Mouse (Mus musculus): ENCODE measurements around the gene Fam221a.

Gene Fam221a

DNA sequence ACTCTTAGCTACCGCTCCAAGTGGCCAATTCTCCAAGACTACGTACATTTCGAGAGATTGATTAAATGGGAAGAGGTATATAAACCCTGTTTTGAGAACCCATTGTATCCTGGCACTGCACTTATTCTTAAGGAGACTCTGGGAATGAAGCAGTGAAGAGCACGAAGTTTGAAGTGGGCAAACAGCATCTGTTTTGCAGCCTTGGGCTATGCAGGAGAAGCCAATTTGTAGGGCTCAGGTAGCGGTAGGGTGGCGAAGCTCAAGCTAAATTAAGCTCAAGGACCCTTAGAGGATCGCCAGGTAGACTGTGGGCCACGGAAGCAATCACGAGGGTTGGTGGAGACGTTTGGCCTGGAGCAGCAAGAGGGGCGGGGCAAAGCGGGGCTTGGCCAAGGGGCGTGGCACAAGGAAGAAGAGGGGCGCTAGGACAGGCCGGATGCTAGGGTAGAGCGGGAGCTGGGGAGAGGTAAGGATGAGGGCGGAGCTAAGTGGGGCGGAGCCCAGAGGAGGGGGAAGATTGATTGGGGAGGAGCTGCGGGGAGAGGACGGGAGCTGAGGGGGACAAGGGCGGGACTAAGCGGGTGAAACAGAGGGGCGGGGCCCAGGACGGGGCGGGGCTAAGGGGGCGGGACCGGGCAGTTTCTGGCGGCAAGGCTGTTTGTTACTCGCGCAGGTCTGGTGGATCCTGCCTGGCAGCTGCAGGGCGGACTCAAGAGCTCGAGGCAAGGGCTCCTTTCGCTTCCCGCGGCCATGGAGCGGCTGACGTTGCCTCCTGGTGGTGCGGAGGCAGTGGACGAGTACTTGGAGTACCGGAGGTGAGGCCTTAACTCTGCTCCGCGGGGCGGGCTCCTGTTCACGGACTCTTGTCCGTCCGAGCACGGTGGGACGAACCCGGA is at the start of gene Fam221a:
Gene Fam221a (plus strand): TSS at position 581 of the 896 bp plus-strand sequence.
- DNase-seq (ENCODE audit: low read depth, low spot score): peak; percentile 96

DNA sequence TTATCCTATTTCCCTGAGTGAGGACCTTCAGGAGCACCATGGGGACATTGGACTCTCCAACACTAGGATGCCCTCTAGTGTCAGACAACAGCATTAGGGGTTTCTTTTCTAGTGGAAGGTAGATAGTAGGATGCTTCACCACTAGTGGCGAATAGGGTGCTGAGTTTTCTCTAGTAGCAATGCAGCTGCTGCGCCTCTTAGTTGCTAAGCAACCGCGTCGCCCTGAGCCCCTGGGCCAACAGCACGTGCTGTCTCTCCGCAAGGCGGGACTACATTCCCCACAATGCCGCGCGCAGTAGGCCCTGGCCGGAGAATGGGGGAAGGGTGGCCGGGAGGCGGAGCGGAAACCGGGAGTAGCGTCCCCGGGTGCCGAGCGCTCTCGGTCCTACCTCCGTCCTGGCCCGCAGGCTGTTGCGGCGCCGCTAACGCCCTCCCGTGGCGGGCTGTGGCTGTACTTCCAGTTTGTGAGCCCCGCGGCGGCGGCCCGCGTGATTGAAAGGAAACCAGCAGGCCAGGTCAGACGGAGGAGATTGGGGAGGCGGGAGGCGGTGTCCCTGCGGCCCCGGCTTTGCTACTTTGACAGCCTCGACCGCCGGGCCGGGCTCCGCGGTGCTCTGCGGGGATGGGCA is 48.5 kb upstream of the Fam221a start, which contains the start of gene Ccdc126:
Gene Ccdc126 (plus strand): TSS at position 309 of the 629 bp plus-strand sequence.
- DNase-seq (ENCODE audit: low read depth, low spot score): peak; percentile 99

DNA sequence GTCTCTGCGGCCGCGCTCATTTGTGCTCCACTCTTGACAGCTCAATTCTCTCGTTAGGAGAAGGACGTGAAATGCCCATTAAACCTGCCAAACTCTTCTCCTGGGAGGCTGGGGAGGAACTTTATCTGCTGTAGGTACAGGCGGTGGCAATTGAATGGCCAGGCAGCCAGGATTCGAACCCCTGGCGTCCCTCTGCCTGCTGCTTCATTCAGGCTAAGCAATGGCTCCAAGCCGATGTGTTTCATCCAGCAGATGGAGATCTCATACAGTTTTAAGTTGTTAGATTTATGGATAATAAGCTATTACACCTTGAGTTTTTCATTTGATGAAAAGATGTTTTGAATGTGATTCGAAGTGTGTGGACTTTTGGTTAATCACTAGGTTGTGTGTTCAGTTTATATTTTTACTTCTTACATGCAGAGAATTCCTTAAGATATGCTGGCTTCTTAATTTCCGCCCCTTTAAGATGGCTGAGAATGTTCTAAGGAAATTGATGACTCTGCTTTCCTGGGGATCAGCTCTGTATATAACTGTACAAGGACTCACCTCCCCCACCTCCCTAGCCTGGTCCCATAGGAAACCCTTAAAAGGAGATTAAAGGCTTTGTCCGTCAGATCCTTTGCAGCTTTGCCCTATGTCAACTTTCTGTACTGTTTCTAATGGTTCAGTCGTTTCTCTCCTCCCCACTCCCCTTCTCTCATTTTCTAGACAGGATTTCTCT is 47.8 kb upstream of the Fam221a start:
- DNase-seq (ENCODE audit: low read depth, low spot score): peak; percentile 62

DNA sequence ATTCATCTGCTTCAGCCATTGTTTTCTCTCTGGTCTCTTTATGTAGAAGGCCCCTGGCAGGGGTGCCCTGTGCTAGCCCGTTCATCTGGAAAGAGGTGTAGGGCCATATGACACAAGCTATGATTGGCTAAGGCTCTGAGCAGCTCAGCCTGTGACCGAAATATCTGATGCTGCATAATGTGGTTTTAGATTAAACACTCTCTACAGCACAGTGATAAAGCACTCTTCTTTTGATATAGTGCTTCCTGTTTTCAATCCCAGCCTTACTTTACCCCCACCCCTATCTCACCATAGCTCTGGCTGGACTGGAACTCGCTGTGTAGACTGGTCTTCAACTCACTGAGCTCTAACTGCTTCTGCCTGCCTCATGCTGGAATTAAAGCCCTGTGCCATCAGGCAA is 46.2 kb upstream of the Fam221a start:
- DNase-seq (ENCODE audit: low read depth, low spot score): peak; percentile 52

DNA sequence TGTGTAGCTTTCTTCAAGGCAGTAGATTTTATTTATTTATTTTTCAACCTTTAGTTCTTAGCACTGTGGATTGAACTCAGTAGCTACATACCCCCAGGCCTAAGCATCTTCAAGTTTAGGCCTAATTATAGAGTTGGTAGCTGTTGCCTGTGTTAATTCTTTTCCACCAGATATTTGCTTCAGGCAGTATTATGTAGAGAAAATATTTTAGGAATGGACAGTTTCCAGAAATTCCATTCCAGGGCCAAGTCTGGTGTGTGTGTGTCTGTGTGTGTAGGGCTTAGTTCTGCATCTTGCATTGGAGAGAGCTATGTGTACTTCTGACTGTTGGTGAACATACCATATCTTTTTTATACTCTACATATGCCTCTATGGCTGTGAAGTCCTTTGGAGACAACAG is 45.5 kb upstream of the Fam221a start:
- DNase-seq (ENCODE audit: low read depth, low spot score): no peak

DNA sequence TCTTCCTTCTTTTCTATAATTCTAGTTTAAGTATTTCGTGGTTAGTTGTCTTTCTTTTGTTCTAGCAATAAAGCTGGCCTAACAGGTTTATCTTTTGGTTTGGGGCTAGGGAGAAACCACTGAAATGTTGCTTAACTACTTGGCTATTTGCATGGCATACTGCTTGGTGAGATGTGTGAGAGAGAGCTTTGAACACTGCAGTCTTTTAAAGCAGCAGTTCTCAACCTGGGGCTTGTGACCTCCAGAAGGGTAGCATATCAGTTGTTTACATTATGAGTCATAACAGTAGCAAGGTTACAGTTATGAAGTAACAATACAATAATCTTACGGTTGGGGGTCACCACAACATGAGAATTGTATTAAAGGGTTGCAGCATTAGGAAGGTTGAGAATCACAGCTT is 44.6 kb upstream of the Fam221a start:
- DNase-seq (ENCODE audit: low read depth, low spot score): peak; percentile 11

DNA sequence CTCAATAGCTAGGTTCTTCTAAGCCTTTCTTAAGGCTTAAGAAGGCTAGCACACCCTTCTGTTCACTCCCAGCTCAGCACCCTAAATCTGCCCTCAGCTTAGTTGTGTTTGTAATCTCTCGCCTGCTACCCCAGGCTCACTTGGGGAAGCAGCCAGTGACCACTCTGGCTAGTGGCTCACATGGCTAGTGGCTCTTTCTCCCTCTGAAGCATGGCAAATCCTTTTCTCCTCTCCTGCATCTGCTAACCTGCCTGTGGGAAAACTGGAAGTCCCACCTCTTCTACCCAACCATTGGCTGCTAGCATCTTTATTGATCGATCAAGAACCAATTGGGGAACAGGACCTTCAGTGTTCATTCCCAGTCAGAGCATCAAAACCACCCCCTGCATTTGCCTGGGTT is 43.0 kb upstream of the Fam221a start:
- no peak for DNase-seq (ENCODE audit: low read depth, low spot score)

DNA sequence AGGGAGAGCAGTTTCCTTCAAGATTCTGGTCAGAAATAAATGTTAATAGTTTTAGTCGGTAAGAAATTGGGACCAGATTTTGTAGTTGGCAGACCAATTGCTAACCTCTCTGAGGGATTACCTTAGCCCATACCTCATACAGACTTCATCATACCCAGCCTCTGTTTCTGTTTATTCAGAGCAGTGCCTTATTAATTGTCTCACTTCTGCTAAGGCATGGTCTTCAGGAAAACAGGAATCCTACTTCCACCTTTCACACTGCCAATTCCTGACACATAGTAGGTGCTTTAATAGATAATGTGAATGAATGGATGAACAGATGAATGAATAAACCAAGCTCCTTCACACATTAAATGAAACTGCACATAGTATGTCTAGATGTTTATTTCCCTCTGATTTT is 42.2 kb upstream of the Fam221a start:
- DNase-seq (ENCODE audit: low read depth, low spot score): no peak

DNA sequence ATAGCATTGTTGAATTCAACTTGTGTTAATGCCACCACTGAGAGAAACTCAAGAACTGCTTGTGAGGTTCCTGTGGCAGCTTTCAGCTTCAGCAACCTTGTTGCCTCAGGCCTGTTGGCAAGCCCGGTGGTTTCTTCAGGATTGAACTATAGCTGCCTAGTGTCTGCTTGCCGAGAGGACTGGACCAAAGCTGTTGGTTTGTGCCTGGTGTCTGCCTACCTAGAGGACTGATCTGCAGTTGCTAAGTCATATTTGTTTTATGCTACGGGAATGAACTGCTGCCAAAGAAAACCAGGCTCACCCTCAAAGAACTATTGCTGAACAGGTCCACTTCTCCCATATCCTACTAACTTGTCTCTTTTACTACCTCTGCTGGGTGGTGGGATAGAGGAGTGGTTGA is 40.7 kb upstream of the Fam221a start:
- no peak for DNase-seq (ENCODE audit: low read depth, low spot score)

DNA sequence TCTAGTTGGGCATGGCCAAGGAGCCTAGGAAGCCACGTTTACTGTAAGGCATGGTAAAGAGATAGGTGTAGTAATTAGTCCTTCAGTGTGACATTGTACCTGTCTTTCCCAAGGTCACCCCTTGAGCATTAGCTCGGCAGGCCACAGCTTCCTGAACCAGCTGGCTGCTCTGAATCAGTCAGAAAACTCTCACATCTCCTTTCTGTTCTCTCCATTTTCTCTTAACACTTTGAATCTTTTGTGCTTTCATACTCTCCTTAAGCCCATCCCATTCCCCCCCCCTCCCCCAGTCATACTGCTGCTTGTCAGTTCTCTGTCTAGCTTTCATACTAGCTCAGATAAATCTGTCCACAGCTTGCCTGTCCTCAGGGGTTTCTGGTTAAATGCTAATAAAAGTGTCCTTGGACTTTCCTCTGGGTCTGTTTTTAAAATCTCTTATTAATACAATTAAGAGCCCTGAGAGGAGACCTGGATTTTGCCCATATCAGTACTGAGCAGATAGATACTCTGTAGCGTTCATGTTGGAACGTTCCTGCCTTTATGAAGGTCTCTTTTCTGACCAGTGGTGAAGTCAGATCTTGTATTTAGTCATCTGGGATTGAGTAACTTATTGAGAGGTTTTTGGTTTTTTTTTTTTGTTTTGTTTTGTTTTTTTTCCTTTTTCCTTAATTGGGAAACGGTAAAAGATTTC is 36.0 kb upstream of the Fam221a start:
- DNase-seq (ENCODE audit: low read depth, low spot score): no peak

DNA sequence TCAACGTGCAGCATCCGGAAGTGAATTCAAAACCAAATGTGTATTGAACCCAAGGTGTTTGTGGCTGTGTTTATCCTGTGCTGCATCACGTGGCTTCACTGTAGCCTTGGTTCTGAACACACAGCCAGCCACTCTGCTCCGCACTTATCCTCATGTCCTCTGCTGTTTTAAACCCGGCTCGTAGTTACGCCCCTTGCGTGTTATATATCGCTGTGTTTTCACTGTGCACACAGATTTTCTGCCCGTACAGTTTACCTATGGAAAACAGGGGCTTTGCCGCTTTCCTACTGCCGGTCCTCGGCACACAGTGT is 35.5 kb upstream of the Fam221a start:
- no peak for DNase-seq (ENCODE audit: low read depth, low spot score)

DNA sequence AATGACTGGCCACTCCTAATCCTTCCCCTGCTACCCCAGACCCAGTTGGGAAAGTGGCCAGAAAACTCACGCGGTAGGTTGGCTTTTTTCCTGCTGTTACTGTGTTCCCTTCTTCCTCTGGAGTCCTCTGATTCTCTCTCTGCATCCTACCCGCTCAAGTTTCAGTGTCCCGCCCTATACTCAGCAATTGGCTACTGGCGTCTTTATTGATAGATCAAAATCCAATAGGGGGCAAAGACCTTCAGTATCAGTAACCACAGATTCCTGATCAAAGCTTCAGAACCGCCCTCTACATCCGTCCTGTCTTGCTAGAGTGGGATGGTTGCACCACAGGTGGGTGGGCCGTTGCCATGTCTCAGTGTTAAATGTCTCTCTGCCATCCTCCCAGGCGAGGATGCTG is 29.0 kb upstream of the Fam221a start:
- DNase-seq (ENCODE audit: low read depth, low spot score): no peak

DNA sequence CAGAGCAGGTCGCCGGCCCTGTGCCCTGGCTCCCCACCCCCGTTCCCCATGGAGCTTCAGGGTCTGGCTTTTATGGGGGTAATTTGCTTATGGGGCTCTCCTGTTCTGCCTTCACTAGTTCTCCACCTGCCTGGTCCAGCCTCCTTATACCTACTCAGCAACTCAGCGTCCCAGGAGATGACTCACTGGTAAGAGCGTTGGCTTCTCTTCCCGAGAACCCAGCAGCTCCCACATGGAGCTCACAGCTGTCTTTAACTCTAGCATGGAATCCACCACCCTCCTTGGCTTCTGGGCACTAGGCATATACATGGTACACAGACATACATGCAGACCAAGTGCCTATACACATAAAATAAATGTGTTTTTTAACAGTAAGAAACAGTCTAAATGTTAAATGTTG is 28.4 kb upstream of the Fam221a start:
- DNase-seq (ENCODE audit: low read depth, low spot score): no peak

DNA sequence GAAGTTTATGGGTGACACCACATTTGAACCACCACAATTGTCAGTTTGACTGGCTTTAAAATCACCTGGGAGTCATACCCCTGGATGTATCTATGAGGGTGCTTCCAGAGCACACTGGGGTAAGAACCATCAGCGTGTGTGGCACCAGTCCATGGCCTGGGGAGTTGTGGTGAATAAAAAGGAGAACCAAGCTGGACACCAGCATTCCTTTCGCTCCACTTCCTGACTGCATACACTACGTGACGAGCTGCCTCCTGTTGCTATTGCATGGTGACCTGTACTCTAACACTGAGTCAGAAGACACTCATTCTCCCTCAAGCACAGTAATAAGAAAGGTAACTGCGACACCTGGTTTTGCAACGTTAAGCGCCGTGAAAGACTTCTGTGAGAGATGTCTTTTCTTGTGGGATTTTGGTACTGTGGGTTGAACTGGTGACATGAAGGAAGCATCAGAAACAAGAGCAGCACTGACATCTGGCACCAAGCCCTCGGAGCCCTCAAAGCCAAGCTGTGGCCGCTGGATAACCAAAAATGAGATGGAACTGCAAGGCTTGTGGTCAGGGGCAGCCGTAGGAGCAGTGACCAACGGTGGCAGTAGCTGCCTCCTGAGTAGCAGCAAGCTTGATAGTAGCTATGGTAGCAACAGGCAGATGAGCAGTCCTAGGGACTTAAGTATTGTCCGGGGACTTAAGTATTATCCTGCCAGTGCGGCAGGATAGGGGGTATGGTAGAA is 23.6 kb upstream of the Fam221a start:
- DNase-seq (ENCODE audit: low read depth, low spot score): no peak

DNA sequence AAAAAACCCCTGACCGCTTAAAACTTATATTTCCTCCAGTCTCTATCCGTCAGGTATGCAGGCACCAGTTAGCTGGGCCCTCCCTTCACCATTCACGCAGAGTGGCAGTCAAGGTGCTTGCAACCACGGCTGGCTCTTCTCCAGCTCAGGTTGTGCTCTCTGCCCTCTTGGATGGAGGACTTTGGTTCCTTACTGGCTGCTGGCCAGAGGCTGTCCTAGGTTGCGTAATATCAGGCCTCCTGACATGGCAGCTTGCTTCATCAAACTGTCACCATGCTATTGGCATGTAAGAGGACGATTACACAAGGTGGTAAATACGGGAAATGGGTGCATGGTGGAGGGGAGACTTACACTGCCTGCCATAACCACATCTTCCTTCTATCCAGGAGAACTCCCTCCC is 17.7 kb upstream of the Fam221a start:
- no peak for DNase-seq (ENCODE audit: low read depth, low spot score)

DNA sequence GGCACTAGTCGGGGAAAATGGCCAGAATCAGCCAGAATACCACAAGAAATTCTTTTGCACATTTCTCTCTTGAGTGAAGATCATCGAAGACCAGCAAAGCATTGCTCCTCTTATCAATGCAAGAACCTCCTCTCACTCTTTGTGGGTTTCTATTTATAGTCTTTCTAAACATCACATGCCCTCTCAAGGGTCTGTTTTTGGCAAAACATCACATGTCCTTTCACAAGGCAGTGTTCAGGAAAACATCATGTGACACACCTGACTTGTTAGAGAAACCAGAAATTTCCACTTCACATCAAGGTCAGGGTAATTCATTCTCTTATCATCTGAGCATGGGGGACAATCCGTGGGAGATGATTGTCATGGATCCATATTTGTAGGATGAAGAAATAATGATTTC is 12.9 kb upstream of the Fam221a start:
- peak; percentile 53 for DNase-seq (ENCODE audit: low read depth, low spot score)

DNA sequence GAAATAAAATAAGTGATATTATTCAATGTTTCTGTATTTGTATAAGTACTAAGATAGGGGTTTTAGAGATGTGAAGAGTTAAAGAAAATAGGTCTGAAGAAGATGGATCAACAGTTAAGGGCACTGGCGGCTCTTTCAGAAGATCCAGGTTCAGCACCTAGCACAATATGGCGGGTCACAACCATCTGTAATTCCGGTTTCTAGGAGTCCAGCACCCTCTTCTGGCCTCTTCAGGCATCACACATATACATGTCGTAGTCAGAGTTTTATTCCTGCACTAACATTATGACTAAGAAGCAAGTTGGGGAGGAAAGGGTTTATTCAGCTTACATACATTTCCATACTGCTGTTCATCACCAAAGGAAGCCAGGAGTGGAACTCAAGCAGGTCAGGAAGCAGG is 12.4 kb upstream of the Fam221a start:
- DNase-seq (ENCODE audit: low read depth, low spot score): peak; percentile 46

DNA sequence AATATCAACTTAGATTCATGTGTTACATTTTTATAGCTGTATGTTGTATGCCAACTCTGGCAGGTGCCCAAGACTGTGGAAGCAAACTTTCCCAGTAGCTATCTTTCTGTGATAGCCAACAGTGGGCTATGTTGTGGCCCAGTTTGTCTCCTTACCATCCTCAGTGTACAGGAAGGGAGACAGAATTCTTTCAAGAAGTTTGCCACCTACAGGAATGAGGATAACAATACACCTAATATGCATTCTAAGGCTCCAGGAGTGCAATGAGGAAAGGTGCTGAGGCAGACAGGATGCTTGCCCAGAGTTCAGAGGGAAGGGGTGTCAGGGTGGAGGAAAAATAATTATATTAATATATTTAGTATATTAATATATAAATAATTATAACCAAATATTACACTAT is 7.1 kb upstream of the Fam221a start:
- DNase-seq (ENCODE audit: low read depth, low spot score): peak; percentile 33

DNA sequence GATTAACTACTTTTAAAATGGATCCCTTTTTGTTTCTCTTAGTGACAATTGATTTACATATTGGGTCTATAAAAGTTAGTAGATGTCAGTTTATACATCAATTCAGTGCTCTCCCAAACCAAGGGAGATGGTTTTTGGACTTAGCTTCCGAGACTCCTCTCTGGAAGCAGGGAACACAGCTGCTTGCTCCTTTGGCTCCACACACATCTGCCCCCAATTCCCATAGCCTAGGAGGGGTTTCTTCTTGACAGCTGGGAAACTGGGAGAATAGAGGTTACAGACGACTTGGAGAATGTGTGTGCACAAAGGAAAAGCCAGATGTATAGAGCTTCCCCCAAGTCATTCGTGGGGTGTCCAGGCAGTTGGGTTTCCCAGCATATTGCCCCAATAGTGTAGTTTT is 673 bp downstream of the Fam221a start:
- peak; percentile 9 for DNase-seq (ENCODE audit: low read depth, low spot score)

DNA sequence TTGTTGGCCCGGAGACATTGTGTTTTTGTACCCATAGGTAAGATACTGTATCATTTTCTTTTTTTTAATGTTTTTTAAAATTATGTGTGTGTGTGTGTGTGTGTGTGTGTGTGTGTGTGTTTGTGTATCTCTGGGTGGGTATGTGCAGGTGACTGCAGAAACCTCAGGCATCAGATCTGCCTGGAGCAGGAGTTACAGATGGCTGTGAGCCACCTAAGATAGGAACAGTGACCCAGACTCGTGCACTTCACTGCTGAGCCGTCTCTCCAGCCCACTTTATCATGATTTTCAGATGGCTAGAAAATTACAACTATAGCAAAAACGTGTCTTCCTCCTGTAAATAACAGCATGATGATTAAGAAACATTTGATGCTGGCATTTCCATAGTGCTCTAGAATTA is 5.2 kb downstream of the Fam221a start:
- no peak for DNase-seq (ENCODE audit: low read depth, low spot score)

DNA sequence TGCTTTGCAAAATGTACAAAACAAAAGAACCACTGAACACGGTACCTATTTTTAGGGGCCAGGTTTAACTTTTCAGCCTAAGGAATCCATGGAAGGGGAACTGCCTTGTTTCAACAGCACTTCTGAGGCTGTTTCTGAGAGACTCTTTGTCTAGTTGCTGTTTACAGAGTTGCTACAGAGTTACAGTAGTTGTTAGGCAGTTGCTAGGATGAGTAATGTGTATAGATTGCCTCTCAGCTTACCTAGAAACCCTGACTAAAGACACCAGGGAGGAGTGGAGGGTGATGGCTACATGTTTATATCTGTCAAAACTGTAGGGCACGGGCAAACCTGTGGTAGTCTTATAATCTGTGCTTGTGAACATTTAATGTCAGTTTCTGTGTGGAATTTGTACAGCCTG is 6.4 kb downstream of the Fam221a start:
- DNase-seq (ENCODE audit: low read depth, low spot score): no peak
